Mouse (Mus musculus) thymus, adult 2 months (tissue): ENCODE measurements around the gene Ccdc30.

Source experiments
- CTCF ChIP-seq: fragments of 200-500 bp; IDR thresholded peaks from 2 replicates; pipeline ENCODE4 v1.5.1; 2012; ENCODE audit warnings: mild to moderate bottlenecking, control low read depth, low read length, moderate library complexity, borderline replicate concordance; ENCODE audit not compliant: control insufficient read depth, poor library complexity, insufficient read depth; ENCODE audit errors: extremely low read depth
- POLR2A ChIP-seq: fragments of 200-500 bp; IDR thresholded peaks from 2 replicates; pipeline ENCODE4 v1.6.1; 2012; ENCODE audit warnings: mild to moderate bottlenecking, low read length, control low read depth, moderate library complexity; ENCODE audit not compliant: control insufficient read depth, poor library complexity, insufficient read depth; ENCODE audit errors: extremely low read depth

DNA sequence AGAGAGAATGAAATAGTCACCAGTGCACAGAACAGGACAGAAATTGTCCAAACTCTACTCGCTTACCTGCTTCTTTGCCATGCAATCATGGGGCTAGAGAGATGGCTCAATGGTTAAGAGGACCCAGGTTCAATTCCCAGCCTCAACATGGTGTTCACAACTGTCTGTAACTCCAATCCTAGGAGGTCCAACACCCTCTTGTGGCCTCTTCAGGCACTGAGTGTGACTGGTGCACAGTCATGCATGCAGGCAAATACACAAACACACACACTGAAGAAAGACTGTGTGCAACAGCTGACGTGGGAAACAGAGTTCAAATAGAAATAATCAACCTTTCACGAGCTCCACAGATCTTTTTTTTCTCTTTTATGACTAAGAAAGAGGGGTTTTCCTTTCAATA, 53.1 kb downstream of the Ccdc30 start:
- TF ChIP-seq CTCF (no peak), POLR2A (no peak)
